Mouse (Mus musculus) cerebellum, adult 2 months (tissue): ENCODE results near the gene Prrg2.

Experiments used
- CTCF ChIP-seq: fragments of 200-500 bp; IDR thresholded peaks from 2 replicates; pipeline ENCODE4 v1.5.1; 2011; ENCODE audit warnings: low read depth, mild to moderate bottlenecking, control low read depth, low read length, moderate library complexity, borderline replicate concordance; ENCODE audit not compliant: insufficient read depth
- POLR2A ChIP-seq: fragments of 200-500 bp; IDR thresholded peaks from 2 replicates; pipeline ENCODE4 v1.6.1; 2011; ENCODE audit warnings: low read length, control low read depth, borderline replicate concordance; ENCODE audit not compliant: insufficient read depth

DNA sequence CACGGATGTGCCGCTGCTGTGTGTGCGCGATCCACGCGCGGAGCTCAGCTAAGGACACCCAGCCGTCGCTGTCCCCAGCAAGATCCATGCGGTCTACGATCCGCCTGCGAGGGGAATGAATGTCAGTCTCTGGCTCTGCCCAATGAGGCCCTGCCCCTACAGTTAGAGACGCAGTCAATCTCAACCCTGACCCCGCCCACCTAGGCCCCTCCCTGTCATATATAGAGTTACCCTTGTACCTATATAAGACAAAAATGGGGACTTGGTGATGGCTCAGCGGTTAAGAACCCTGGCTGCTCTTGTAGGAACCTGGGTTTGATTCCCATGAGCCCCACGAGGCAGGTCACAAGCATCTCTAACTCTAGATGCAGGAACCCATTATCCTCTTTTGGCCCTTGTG lies 26.1 kb upstream of the Prrg2 start:
- no peak for TF ChIP-seq POLR2A
- TF ChIP-seq CTCF: no peak
